Mouse (Mus musculus) heart, embryonic 14.5 days (tissue): ENCODE data around the gene Snrpe. TPM values are rescaled to one million over a fixed set of nuclear protein-coding genes. Genes with fewer than 3 reads are reported as not detected.

Experiments used
- ATAC-seq: fragments of 200-750 bp; cut with Nextera tagmentation; 2 replicates; pipeline ENCODE4 v1.8.0; 2017; ENCODE audit warnings: low read depth, moderate TSS enrichment; ENCODE audit not compliant: insufficient number of reproducible peaks, insufficient read depth, low FRiP score
- H3K27ac ChIP-seq, 2 experiments: fragments of 200-500 bp in 1 of 2; fragments of 300-500 bp in 1 of 2; sonication (generic) in 1 of 2; replicated peaks in 1 of 2; 2 replicates each; pipeline ENCODE4 v1.5.1; 2012 to 2014; ENCODE audit warnings: low read depth in 2 of 2, low read length in 2 of 2, control low read depth in 1 of 2, mild to moderate bottlenecking in 1 of 2, mixed read lengths in 1 of 2; ENCODE audit not compliant: control insufficient read depth in 1 of 2, insufficient read depth in 1 of 2
- H3K27me3 ChIP-seq: fragments of 300-500 bp; sonication (generic); 2 replicates; pipeline ENCODE4 v1.6.1; 2014; ENCODE audit warnings: mild to moderate bottlenecking, low read length, control low read depth; ENCODE audit not compliant: control insufficient read depth, insufficient read depth
- H3K36me3 ChIP-seq: fragments of 300-500 bp; sonication (generic); 2 replicates; pipeline ENCODE4 v1.6.1; 2014; ENCODE audit warnings: mild to moderate bottlenecking, control low read depth, low read length, mixed read lengths; ENCODE audit not compliant: control insufficient read depth, insufficient read depth
- H3K4me1 ChIP-seq, 2 experiments: fragments of 200-500 bp in 1 of 2; fragments of 300-500 bp in 1 of 2; sonication (generic) in 1 of 2; 2 replicates each; pipeline ENCODE4 v1.6.1; 2012 to 2014; ENCODE audit warnings: low read length in 2 of 2, control low read depth in 1 of 2, mixed read lengths in 1 of 2; ENCODE audit not compliant: control insufficient read depth in 2 of 2, insufficient read depth in 2 of 2
- H3K4me2 ChIP-seq: fragments of 300-500 bp; sonication (generic); 2 replicates; pipeline ENCODE4 v1.6.1; 2014; ENCODE audit warnings: mild to moderate bottlenecking, low read length
- H3K4me3 ChIP-seq, 2 experiments: fragments of 200-500 bp in 1 of 2; fragments of 300-500 bp in 1 of 2; sonication (generic) in 1 of 2; 2 replicates each; pipeline ENCODE4 v1.5.1; 2012 to 2014; ENCODE audit warnings: low read length in 2 of 2, mild to moderate bottlenecking in 2 of 2, control low read depth in 1 of 2, low read depth in 1 of 2, moderate library complexity in 1 of 2; ENCODE audit not compliant: control insufficient read depth in 1 of 2, insufficient read depth in 1 of 2
- H3K9ac ChIP-seq: fragments of 300-500 bp; sonication (generic); 2 replicates; pipeline ENCODE4 v1.6.1; 2014; ENCODE audit warnings: mild to moderate bottlenecking, low read length
- H3K9me3 ChIP-seq: fragments of 300-500 bp; sonication (generic); 2 replicates; pipeline ENCODE4 v1.6.1; 2016; ENCODE audit warnings: low read length, control low read depth; ENCODE audit not compliant: control insufficient read depth
- WGBS: fragments of 180-500 bp; shearing (Covaris S2); extraction: QIAGEN DNeasy Blood & Tissue Kit; methylation state at CpG from one replicate; pipeline ENCODE4 v1.1.7; 2014; 5-methylcytosine and 5-hydroxymethylcytosine counted together
- polyA plus RNA-seq: library from polyadenylated mRNA; unstranded; fragments of >200 nt; fragmentation: Nextera tagmentation; extraction: Ambion mirVana; gene quantifications from 2 replicates; pipeline ENCODE4 v1.2.1, GENCODE M21; 2014

The Snrpe gene
- 479 and 493 TPM in 2 replicates for polyA plus RNA-seq

GRCm38 (mm10) chr1:133609771-133610502, at the start of gene Snrpe:
Gene Snrpe (minus strand): TSS chr1:133610291.
- H3K27ac ChIP-seq = peak within 1 kb of the TSS; percentile 92 to 96
- H3K4me1 ChIP-seq = peaks cover 0 to 6% of the 10 kb centered on the region in 2 experiments; a peak in 2 of 4 replicates
- H3K4me2 ChIP-seq = peak within 1 kb of the TSS; percentile 84
- H3K9me3 ChIP-seq = no peaks in the 10 kb centered on the region
- ATAC-seq = peak; percentile 95
- H3K9ac ChIP-seq = peak within 1 kb of the TSS; percentile 93
- under 1% methylated on average over 73 of the region's 73 CpGs for WGBS
- H3K36me3 ChIP-seq = peaks cover 49% of the 10 kb centered on the region
- no peaks in the 10 kb centered on the region for H3K27me3 ChIP-seq
- H3K4me3 ChIP-seq = peak within 1 kb of the TSS; percentile 94 to 98

GRCm38 (mm10) chr1:133658878-133659277, 48.8 kb upstream of the Snrpe start:
- WGBS = 73% methylated on average over 3 of the region's 3 CpGs
- no peak for ATAC-seq
- H3K27ac ChIP-seq = no peak overlapping the region
- H3K27me3 ChIP-seq = no peaks in the 10 kb centered on the region
- H3K4me3 ChIP-seq = no peak overlapping the region
- peaks cover 44% of the 10 kb centered on the region for H3K36me3 ChIP-seq
- peak overlapping the region; percentile 94 for H3K4me2 ChIP-seq
- H3K9me3 ChIP-seq = no peaks in the 10 kb centered on the region
- H3K4me1 ChIP-seq = peaks cover 15 to 45% of the 10 kb centered on the region in 2 experiments
- H3K9ac ChIP-seq = peak overlapping the region; percentile 35; the same call in 1 of the 2 replicates

GRCm38 (mm10) chr1:133656811-133657210, 46.7 kb upstream of the Snrpe start:
- peaks cover 13 to 45% of the 10 kb centered on the region in 2 experiments for H3K4me1 ChIP-seq
- no peak overlapping the region for H3K27ac ChIP-seq
- H3K27me3 ChIP-seq = no peaks in the 10 kb centered on the region
- H3K4me3 ChIP-seq = no peak overlapping the region
- no peak overlapping the region for H3K4me2 ChIP-seq
- ATAC-seq = no peak
- no peak overlapping the region for H3K9ac ChIP-seq
- no peaks in the 10 kb centered on the region for H3K9me3 ChIP-seq
- WGBS = 52% methylated on average over 5 of the region's 5 CpGs
- peaks cover 60% of the 10 kb centered on the region for H3K36me3 ChIP-seq

- no peak for ATAC-seq
- Histone ChIP-seq H3K27ac (no peak overlapping the region), H3K9me3 (no peaks in the 10 kb centered on the region), H3K4me2 (no peak overlapping the region), H3K4me1 (peaks cover 3 to 21% of the 10 kb centered on the region in 2 experiments; a peak in 3 of 4 replicates), H3K27me3 (no peaks in the 10 kb centered on the region), H3K4me3 (no peak overlapping the region), H3K36me3 (peaks cover 67% of the 10 kb centered on the region), H3K9ac (no peak overlapping the region)
- 94% methylated on average over 1 of the region's 1 CpGs for WGBS
These were observed 42.9 kb upstream of the Snrpe start for GRCm38 (mm10) chr1:133653033-133653432.

- H3K9ac ChIP-seq = no peak overlapping the region
- WGBS = 94% methylated on average over 7 of the region's 7 CpGs
- ATAC-seq = no peak
These were observed 40.4 kb upstream of the Snrpe start for GRCm38 (mm10) chr1:133650288-133651055.

GRCm38 (mm10) chr1:133645652-133646051, 35.6 kb upstream of the Snrpe start:
- Histone ChIP-seq H3K9ac (no peak overlapping the region), H3K9me3 (no peaks in the 10 kb centered on the region)
- WGBS = 94% methylated on average over 5 of the region's 5 CpGs

More at GRCm38 (mm10) chr1:133650288-133651055, 40.4 kb upstream of the Snrpe start:
- Histone ChIP-seq H3K27me3 (no peaks in the 10 kb centered on the region), H3K4me3 (no peak overlapping the region), H3K27ac (no peak overlapping the region), H3K4me1 (no peaks in the 10 kb centered on the region; a peak in 1 of 4 replicates), H3K9me3 (no peaks in the 10 kb centered on the region), H3K4me2 (no peak overlapping the region), H3K36me3 (peaks cover 68% of the 10 kb centered on the region)

GRCm38 (mm10) chr1:133641163-133641562, 31.1 kb upstream of the Snrpe start:
- H3K4me3 ChIP-seq = no peak overlapping the region
- no peak overlapping the region for H3K9ac ChIP-seq
- WGBS = 90% methylated on average over 2 of the region's 2 CpGs
- H3K36me3 ChIP-seq = peaks cover 100% of the 10 kb centered on the region
- H3K27me3 ChIP-seq = no peaks in the 10 kb centered on the region
- no peak overlapping the region for H3K27ac ChIP-seq
- H3K4me2 ChIP-seq = no peak overlapping the region
- no peaks in the 10 kb centered on the region for H3K9me3 ChIP-seq
- no peaks in the 10 kb centered on the region for H3K4me1 ChIP-seq
- ATAC-seq = no peak

More at GRCm38 (mm10) chr1:133645652-133646051, 35.6 kb upstream of the Snrpe start:
- Histone ChIP-seq H3K4me3 (no peak overlapping the region), H3K4me1 (no peaks in the 10 kb centered on the region), H3K27me3 (no peaks in the 10 kb centered on the region), H3K36me3 (peaks cover 87% of the 10 kb centered on the region), H3K27ac (no peak overlapping the region), H3K4me2 (no peak overlapping the region)
- ATAC-seq = no peak
